Mouse (Mus musculus) testis, adult 2 months (tissue): ENCODE results near the gene Tbc1d23. TPM values are rescaled to one million over a fixed set of nuclear protein-coding genes. Genes with fewer than 3 reads are reported as not detected.
A peak's percentile ranks its signal among the peaks of the same experiment; 100 is the strongest.

Experiments used
- H3K27ac ChIP-seq: fragments of 200-500 bp; 2 replicates; pipeline ENCODE4 v1.5.1; 2012; ENCODE audit warnings: low read depth, low read length; ENCODE audit not compliant: control insufficient read depth, insufficient read depth
- H3K27me3 ChIP-seq: fragments of 200-500 bp; 2 replicates; pipeline ENCODE4 v1.6.1; 2012; ENCODE audit warnings: mild to moderate bottlenecking, low read length, moderate library complexity; ENCODE audit not compliant: control insufficient read depth, insufficient read depth
- H3K36me3 ChIP-seq: fragments of 200-500 bp; 2 replicates; pipeline ENCODE4 v1.6.1; 2012; ENCODE audit warnings: mild to moderate bottlenecking, low read length; ENCODE audit not compliant: control insufficient read depth, insufficient read depth
- H3K4me1 ChIP-seq: fragments of 200-500 bp; 2 replicates; pipeline ENCODE4 v1.6.1; 2012; ENCODE audit warnings: low read length; ENCODE audit not compliant: control insufficient read depth, insufficient read depth
- H3K4me3 ChIP-seq: fragments of 200-500 bp; 2 replicates; pipeline ENCODE4 v1.5.1; 2012; ENCODE audit warnings: low read depth, mild to moderate bottlenecking, low read length, moderate library complexity, mixed read lengths; ENCODE audit not compliant: control insufficient read depth
- CTCF ChIP-seq: fragments of 200-500 bp; IDR thresholded peaks from 2 replicates; pipeline ENCODE4 v1.5.1; 2012; ENCODE audit warnings: low read depth, mild to moderate bottlenecking, inconsistent platforms, low read length, moderate library complexity; ENCODE audit not compliant: control insufficient read depth, insufficient read depth, insufficient replicate concordance
- POLR2A ChIP-seq: fragments of 200-500 bp; IDR thresholded peaks from 2 replicates; pipeline ENCODE4 v1.6.1; 2012; ENCODE audit warnings: low read depth, mild to moderate bottlenecking, inconsistent platforms, low read length, moderate library complexity; ENCODE audit not compliant: control insufficient read depth
- polyA plus RNA-seq: library from polyadenylated mRNA; depleted of rRNA; stranded (reverse); fragments of >200 nt; gene quantifications from 2 replicates; pipeline ENCODE4 v1.2.3, GENCODE M21; 2012

Tbc1d23 gene
- polyA plus RNA-seq, 1 experiment, result 28.0 TPM

- Histone ChIP-seq H3K4me1 (peaks cover 2% of the 10 kb centered on the region; the same call in 1 of the 2 replicates), H3K4me3 (no peak overlapping the region), H3K36me3 (no peaks in the 10 kb centered on the region), H3K27me3 (no peaks in the 10 kb centered on the region), H3K27ac (no peak overlapping the region)
- no peak for TF ChIP-seq CTCF
- TF ChIP-seq POLR2A, result no peak
Observed at GRCm38 (mm10) chr16:57260152-57260551, 28.8 kb upstream of the Tbc1d23 start.

- H3K4me1 ChIP-seq, result peaks cover 2% of the 10 kb centered on the region; the same call in 1 of the 2 replicates
- no peak for TF ChIP-seq CTCF
- no peak for TF ChIP-seq POLR2A
- no peaks in the 10 kb centered on the region for H3K27me3 ChIP-seq
- H3K27ac ChIP-seq, result no peak overlapping the region
- no peaks in the 10 kb centered on the region for H3K36me3 ChIP-seq
- H3K4me3 ChIP-seq, result no peak overlapping the region
Observed at GRCm38 (mm10) chr16:57259356-57260083, 28.2 kb upstream of the Tbc1d23 start.

DNA sequence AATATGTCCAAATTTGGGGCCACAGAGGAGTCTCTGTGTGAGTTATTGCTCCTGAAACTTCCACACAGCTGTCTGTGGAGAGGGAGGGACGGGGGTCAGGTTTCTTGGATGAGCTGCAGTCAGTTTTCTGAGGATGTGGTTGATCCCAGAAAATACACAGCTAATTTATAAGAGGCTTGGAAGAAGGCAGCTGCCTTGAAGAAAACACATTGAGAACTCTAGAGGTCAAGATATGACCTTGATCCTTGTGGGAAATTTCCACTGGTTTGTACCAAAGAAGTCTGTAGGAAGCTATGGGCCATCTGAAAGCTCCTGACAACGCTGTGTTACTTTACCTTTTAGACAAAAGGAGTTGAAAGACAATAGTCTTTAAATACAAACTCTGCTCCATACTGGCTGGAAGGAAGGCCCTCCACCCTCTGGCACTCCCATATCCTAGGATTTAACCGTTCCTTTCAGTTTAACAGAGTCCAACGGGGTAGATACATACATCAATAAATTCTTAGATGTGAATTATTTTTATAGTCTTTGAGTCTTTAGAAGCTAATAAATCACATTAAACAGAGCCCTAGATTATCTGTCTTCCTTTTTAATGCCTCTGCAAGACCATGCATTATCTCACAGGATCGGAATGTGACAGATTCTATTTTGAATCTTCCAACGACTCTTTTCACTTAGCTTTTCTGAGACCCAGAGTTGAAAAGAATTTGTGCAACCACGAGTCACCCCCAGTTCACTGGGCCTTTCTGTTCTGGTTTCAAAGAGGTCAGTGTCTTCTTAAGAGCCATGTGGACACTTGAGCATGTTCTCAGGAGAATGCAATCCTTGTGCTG is 20.5 kb upstream of the Tbc1d23 start:
- TF ChIP-seq POLR2A (no peak), CTCF (no peak)
- Histone ChIP-seq H3K4me1 (no peaks in the 10 kb centered on the region), H3K27ac (no peak overlapping the region), H3K36me3 (no peaks in the 10 kb centered on the region), H3K4me3 (no peak overlapping the region), H3K27me3 (no peaks in the 10 kb centered on the region)

GRCm38 (mm10) chr16:57250991-57251390 is 19.7 kb upstream of the Tbc1d23 start:
- Histone ChIP-seq H3K36me3 (no peaks in the 10 kb centered on the region), H3K27ac (no peak overlapping the region), H3K4me3 (no peak overlapping the region), H3K4me1 (no peaks in the 10 kb centered on the region; the same call in 1 of the 2 replicates), H3K27me3 (no peaks in the 10 kb centered on the region)
- no peak for TF ChIP-seq POLR2A
- no peak for TF ChIP-seq CTCF

DNA sequence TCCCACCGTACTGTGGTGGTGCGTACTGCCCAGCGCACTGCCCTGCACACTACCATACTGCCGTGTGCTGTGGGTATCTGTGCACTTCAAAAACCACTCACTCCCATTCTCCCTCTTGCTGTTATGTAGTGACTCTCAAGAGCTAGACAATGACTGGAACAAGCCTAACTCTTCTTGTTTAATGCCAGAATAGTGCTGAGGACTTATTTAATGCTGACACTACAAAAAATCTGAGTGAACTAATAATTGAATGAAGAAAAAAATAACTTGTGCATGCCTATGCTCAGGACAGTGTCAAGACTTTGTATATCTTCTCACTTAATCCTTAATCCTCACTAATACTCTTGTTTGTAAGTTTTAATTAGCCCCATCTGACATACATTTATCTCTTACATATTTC is 16.2 kb upstream of the Tbc1d23 start:
- TF ChIP-seq POLR2A (no peak), CTCF (no peak)
- H3K4me1 ChIP-seq, result no peaks in the 10 kb centered on the region; the same call in 1 of the 2 replicates
- H3K27me3 ChIP-seq, result no peaks in the 10 kb centered on the region
- H3K27ac ChIP-seq, result no peak overlapping the region
- H3K4me3 ChIP-seq, result no peak overlapping the region
- no peaks in the 10 kb centered on the region for H3K36me3 ChIP-seq

DNA sequence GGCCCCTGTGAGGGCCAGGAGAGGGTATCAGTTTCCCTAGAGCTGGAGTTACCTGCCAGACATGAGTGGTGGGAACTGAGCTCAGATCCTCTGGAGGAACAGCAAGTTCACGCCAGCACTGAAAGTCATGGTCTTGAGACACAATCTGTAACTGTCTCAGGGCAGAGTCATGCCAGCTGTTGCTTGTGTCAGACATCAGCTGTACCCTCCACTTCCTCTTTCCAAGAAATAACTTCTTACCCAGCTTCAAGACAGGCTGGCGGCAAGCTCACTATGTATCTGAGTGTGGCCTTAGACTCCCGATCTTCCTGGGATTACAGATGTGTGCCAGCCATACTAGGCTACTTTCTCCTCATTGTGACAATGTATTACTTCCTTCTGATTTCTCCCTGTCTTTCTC is 15.3 kb upstream of the Tbc1d23 start:
- no peak for TF ChIP-seq CTCF
- no peak for TF ChIP-seq POLR2A
- H3K4me1 ChIP-seq, result no peaks in the 10 kb centered on the region; the same call in 1 of the 2 replicates
- no peaks in the 10 kb centered on the region for H3K36me3 ChIP-seq
- no peaks in the 10 kb centered on the region for H3K27me3 ChIP-seq
- no peak overlapping the region for H3K27ac ChIP-seq
- no peak overlapping the region for H3K4me3 ChIP-seq

GRCm38 (mm10) chr16:57243858-57244248 is 12.5 kb upstream of the Tbc1d23 start:
- H3K4me3 ChIP-seq, result no peak overlapping the region
- H3K27ac ChIP-seq, result no peak overlapping the region
- H3K36me3 ChIP-seq, result no peaks in the 10 kb centered on the region
- H3K27me3 ChIP-seq, result no peaks in the 10 kb centered on the region
- no peaks in the 10 kb centered on the region; the same call in 1 of the 2 replicates for H3K4me1 ChIP-seq
- TF ChIP-seq CTCF (peak; percentile 57; the same call in 1 of the 2 replicates), POLR2A (no peak)
